Mouse (Mus musculus) cerebellum, adult 11 months (tissue): Measurements from ENCODE around the gene Apbb1.

Experiments
- DNase-seq: peaks from one replicate; pipeline ENCODE4 v3.0.0; 2022

Gene Apbb1

DNA sequence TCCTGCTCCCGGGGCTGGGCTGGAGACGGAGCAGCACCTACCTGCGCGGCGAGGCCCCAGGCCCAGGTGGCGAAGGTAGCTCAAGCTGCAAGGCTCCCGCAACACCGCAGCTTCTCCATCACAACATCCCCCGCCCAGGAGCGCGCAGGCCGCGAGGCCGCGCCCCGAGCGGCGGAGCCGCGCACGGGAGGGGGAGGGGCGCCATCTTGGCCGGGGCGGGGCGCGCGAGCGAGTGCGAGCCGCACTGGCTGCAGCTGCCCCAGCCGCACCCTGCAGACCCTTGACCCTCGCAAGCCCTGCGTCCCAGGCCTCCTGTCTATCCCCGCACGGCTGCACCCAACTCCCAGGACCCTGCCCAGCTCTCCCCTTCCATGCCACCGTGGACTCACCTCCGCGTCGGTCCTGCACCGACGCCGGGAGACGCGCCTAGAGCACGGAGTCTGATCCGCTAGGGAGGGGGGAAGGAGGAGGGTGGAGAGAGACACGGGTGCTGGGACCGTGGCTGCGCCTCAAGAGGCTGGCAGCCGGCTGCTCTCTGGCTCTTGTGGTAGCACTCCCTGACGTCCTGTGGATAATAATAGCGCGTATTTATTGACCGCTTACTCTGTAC, at the start of gene Apbb1:
Apbb1 (minus strand) TSS at position 560 of the 610 bp plus-strand sequence.
- DNase-seq: peak; percentile 85

DNA sequence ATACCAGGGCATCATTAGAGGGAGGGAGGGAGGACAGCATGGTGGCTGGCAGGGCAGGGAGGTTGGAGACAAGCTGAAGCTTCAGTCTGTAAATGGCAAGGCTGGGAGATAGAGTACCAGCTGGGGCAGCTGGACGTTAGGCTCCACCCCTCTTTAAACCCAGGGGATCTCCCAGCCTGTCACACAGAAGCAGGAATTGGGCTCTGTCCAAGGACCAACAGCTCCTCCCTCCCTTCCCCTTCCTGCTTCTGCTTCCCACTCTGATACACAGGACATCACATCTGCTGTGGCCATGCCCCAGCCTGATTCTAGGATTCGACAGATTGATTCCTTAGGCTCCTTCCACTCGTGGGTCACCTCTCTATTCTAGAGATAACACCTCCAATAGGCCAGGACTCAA, 47.2 kb upstream of the Apbb1 start:
- no peak for DNase-seq

DNA sequence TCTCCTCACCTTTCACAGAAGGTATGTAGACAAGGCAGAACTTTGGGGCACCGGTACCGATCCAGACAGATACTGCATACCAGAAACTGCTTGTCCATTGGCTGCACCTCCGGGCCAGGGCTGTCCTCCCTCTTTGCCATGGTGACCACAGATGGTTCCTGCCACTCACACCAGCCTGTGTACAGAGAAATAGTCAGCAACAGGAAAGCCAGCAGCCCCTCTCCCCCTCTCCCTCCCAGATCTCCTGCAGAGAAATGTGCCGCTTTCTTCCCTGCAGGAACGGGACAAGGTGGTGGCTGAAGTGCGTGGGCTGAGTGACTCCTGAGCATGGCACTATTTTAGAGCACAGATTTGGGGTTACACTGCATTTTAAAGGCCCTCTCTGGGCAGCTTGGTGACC, 43.9 kb upstream of the Apbb1 start:
- peak; percentile 69 for DNase-seq

DNA sequence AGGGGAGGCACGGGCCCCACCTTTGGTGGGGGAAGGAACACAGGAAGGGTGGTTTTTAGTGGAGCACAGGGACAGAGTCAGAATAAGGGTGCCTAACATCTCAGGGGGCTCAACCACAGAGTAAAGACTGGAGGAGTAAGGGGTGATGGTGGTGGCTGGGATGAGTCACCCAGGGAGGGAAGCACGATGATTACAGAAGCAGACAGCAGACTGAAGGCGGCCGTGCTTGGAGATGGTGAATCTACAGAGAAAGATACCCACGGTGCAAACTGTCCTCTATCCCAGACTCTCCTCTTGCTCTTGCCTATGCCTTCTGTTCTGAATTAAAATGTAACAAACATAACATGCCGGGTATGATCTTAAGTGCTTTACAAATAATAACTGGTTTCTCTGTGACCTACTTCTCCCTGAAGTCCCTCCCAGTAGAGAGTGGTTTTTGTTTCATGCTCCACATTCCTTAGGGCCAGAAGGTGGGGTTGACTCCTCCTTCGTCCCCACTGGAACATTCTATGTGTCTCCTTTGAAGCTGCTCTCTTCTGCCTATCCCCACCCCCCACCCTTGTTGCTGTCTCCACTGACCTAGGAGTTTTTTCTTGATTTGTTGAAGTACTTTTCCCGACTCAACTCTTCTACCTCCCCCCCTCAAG, 40.3 kb upstream of the Apbb1 start:
- no peak for DNase-seq

DNA sequence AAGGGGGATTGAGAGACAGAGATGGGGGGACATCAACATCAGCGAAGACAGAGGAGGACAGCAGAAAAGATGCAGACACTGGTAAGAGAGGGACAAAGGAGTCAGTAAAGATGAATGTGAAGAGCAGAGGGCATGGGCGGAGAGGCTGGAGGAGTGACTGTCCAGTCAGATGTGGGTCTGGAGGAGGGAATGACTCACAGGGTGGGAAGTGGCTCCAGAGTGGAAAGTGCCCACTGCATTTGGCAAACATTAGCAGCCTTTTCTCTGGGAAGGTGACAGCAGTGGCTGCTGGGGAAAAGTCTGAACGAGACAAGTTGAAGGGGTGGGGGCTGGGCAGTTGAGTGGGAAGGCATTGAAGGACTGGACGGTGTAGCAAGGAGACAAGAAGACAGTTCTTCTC, 39.6 kb upstream of the Apbb1 start:
- DNase-seq: no peak

DNA sequence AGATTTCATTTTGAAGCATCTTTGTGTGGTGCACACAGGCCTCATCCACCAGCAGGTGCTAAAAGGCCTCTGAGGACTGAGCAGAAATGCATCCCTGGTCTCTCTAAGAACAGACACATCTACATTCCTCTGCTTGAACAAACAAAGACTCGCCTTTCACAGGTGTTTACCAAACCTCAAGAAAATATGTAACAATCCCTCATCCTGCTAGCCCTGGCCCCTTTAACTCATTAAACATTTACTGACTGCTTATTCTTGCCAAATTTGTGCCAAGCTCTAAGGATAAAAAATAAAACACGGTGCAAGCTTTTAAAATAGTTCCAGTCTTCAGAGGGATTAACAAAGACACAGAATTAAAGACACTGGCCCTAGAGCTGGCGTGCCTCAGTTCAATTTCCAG, 38.2 kb upstream of the Apbb1 start:
- DNase-seq: no peak

DNA sequence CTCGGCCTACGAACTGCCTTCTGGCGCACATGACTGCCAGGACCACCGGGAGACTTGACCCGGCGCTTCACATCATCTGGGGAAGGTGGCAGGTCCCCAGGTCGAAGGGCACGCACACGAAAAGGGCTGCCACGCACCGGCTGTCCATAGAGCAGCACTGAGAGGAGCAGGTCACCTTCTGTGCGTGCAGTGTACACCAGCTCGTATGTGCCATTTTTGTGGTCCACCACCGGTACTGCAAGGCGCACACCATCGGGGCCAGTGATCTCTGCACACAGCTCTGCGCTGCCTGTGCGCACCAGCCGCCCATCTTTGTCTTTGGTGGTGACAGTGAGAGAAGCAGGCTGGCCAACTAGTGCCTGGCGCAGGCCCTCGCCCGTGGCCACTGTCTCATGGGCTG, 36.4 kb upstream of the Apbb1 start:
- no peak for DNase-seq

DNA sequence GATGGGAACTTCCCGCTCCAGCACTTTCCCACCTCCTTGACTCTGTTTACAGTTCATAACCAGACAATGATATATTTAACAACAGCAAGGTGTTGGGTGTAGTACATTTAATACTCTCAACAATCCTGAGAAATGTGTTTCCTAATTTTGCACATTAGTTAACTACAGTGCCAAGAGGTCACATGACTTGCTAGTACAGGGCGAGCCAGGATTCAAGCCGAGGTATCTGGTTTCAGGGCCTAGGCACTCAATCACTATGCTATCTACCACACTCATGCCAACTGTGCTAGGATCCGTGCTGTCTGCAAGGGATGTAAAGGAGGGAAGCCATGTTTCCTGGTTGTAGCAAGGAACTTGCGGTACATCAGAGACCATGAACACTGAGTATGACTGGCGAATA, 35.1 kb upstream of the Apbb1 start:
- no peak for DNase-seq

DNA sequence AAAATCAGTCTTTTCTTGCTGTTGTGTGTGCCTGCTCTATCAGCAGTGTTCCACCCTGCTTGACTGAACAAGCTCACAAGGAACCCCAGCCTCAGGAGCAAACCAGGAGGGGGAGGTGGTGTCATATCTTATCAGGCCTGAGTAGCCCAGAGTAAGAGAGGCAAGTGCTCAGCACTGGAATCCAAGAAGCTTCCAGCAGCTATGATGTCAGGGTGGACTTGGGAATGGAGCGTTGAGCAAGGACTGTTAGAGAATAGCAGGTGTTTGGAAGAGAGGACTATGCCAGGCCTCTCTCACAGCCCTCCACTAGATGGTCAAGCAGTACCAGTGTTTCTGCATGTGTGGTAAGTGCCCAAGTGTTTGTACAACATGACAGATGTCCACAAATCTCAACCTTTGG, 34.3 kb upstream of the Apbb1 start:
- DNase-seq: no peak

DNA sequence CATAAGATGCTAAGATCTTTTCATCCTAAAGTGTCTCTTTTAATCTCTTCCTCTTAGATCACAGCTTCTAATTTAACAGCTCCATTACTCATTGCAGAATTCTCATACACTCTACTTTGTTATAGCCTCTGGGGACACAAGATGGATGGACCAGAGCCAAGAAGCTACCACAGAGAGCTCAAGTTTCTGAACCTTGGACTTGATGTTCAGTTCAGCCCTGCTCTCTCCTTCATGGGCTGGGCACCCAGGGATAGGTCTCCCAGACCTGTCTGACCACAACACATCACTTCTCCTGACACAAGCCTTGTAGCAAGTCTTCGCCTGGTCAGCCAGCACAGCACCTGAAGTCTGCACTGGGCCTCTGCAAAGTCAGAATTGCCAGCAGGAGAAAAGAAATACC, 32.9 kb upstream of the Apbb1 start:
- no peak for DNase-seq

DNA sequence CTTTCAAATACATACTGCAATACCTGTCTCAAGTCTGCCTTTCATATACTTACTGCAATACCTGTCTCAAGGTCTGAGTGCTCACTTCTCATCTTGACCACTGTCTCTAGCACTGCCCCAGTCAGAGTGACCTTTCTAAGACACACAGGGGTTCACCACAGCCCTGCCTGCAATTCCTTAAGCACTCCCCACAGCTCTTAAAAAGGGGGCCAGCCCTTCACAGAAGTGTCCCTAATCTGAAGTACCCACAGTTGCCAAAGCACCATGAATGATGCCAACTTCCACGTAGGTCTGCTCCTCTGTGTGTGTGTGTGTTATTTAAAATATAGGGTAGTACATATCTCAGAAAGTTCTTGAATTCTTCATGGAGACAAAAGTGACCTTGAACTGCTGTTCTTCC, 30.3 kb upstream of the Apbb1 start:
- no peak for DNase-seq

DNA sequence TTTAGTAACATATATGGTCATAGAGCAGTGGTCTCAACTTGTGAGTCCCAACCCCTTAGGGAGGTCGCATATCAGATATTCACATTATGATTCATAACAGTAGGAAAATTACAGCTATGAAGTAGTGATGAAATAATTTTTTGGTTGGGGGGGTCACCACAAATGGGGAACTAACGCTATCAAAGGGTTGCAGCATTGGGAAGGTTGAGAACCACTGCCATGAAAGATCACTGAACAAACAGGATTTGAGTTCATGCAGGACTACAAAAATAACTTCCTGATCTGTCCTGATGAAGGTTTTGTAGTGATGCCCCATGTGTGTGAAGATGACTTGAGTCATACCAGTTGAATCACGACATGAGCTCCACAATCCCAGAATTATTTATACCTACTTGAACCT, 27.0 kb upstream of the Apbb1 start:
- DNase-seq: no peak

DNA sequence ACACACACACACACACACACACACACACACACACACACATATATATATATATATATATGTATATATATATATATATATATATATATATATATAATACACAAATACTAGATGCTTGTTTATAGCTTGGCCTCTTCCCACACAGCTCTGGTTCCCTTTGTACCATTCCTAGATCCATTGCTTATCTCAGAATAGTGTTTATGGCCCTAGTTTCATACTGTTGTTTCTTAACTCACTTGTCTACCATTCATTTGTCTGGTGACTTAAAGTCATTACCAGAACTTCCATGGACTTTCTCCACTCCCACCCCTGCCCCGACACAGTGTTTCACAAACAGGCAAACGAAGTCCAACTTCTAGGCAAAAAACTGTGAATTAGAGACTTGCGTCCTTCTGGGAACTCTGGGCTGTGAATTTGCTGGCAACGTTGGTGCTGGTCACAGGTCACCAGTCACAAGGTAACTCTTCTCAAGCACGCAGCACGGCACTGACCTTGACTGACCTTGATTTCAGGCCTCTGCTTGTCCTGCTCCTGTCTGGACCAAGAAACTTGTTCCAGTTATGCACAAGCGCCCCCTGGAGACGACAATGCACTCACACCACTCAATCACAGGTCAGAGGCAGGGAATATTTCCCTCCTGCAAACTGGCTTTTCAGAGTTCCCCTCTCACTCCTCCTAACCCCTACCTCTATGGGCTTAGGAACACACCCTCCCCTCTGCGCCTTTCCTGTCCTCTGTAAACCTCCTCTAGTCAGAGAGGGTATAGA, 21.6 kb upstream of the Apbb1 start:
- peak; percentile 70 for DNase-seq

DNA sequence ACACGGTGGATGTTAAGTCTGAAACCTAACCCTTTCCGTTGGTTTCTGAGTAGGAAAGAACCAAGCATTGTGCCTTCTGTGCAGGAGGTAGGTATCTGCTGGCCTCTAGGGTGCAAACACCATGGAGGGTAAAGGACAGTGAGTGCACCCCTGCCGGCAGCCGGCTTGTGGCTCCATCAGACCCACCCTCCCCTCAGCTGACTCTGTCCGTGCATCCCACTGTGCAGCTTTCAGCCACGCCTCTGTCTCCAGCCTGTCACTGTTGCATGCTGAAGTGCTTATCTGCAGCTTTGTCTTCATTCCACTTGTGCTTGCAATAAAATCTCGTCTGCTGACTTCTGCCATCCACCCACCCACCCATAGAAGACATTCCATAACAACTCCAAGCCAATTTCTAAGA, 8.6 kb upstream of the Apbb1 start:
- no peak for DNase-seq

DNA sequence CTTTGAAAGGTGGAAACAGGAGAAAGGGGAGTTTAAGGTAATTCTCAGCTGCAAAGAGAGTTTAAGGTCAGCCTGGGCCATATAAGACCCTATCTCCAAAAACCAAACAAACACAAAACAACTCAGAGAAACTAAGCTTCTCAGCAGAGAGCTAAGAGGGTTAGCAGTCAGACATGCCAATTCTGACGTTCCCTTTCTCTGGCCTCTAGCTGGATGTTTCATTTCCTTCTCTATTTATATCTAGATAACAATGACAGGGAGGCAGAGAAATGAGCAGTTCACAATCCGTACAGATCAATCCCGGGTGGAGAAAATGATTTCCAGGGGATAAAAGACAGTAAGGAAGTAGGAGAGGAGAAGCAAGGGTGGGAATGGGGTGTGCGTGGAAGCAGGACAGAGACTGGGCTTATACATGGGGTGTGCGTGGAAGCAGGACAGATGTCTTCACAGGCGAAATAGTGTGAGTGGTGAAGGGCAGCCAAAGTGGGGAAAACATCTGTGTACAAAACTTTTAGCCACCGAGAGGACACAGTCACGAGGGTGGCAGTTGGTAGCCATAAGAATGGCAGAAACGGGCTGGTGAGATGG, 7.0 kb upstream of the Apbb1 start:
- no peak for DNase-seq

DNA sequence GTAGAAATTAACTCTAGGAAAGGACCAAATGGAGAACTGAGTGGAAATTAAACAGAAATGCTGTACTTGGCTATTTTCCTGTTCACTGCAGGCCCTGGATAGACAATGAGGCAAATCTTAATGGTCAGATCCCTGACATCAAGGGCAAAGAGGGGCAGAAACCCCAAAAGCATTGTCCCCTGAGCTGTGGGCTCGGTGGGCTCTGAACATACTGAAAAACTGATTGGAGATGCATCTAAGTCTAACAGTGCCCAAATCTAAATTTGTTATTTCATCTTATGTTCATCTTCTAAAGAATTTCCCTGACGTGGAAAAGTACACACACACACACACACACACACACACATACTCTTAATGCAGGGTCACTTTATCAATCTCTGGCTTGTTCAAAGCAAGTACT, 506 bp upstream of the Apbb1 start:
- DNase-seq: no peak

DNA sequence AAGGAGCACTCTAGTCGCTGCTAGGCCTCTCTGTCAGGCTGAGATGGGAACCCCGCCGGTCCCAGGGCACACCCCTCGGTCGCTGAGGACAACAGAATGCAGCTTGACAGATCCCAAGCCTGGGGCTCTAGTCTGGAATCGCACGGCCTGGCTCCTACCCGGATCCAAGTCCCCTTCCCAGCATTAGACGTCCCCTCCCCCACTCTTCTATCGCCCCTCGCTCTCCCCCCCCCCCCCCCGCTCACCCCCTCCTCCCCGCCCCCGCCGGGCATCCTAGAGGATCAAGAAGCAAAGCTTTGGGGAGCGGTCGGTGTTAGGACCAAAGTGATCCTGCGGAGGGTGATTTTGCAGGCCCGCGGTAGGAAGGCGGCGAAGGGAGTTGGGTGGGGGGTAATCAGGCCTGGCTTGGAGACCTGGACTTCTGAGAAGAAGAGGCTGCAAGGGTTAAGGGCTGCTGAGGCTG, 795 bp downstream of the Apbb1 start:
- DNase-seq: peak; percentile 54

DNA sequence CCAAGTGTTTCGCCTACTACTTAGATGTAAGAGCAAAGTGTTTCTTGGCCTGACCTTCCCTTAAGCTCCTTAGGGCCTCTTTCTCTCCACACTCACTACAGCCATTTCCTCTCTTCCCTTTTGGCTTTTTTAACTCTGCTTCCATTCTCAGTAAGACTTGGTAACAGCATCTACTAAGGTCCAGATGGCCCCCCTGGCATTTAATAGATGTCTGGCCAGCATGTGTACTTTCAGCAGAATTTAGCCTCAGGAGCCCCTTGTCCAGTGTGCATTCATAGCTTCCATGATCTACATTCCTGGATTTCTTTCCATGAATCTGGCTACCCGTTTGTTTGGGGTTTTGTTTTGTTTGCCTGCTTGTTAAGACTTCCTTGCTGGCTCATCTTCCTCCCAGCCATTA, 3.0 kb downstream of the Apbb1 start:
- no peak for DNase-seq

DNA sequence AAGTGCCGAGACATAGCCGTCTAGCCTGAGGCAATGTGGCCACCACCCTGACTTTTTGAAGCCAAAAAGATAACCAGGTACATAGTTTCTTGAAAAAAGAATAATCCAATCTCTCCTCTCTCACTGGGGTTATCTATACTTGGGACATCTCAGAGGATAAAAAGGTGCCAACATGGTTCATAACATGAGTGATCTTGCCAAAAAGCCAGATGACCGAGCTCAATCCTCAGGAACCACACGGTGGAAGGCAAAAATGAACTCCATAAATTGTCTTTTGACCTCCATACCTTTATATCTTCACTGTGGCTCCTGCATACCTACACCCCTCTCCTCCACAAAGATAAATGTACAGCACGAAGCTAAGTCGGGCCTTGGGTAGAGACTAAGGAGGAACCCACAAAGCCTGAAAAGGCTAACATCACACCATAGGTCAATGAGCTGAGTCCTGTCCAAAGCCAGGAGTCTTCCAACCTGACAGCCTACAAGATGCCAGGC, 4.0 kb downstream of the Apbb1 start:
- no peak for DNase-seq

DNA sequence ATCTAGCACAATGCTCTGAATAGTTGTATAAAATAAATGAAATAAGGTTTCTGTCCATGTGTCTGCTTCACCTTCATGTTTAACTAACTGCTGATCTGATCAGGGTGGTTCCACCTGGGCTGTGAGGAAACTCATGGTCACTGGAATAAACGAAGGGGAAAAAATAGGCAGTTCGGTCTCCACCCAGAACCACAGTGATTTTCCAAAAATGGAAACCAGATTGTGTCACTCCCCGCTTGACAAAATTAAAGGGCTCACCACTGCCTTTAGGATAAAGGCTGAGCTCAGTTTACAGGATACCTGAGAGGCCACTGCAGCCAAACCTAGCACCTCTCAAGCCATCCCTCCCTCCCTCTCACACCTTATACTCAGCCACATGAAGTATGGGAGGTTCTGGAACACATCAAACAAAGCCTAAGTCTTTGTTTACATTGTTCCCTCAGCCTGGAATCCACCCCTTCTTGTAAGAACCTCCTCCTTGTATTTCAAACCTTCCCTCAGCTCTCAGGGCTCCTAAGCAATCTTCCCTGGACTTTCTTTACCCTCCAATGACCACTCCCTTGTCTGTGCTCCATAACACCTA, 5.2 kb downstream of the Apbb1 start:
- DNase-seq: no peak

DNA sequence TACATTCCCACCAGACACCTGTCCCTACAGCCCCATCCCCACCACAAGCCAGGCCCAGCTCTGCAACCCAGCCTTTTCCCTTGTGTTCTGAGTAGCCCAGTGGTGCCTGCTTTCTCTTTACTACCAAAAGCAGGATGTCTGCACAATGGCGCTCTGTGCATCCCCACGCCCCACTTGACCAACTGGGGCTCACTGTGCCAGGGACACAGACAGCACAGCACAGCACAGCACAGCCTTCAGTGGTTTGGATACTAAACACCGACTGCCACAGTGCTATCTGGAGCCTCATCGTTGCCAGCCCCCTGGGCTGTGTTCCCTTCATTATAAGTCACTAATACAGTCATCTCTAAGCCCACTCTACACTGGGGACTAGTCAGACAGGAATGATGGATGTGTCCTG, 6.9 kb downstream of the Apbb1 start:
- DNase-seq: no peak

DNA sequence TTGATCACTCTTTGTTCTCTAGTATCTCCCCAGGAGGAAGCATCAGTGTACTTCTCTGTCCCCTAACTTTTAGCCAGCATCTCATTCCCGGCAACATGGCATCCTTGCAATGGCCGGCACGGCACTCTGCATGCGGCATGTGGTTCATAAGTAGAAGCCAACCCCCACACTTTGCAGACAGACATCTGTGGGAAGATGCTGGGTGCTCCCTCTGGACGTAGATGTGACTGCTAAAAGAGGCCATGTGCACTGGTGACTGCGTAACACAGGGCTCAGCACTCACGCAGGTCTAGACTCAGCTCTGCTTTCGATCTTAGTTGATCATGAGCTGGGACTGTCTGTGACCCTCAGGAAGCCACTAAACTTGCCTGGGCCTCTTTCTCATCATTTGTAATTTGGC, 8.5 kb downstream of the Apbb1 start:
- DNase-seq: no peak

DNA sequence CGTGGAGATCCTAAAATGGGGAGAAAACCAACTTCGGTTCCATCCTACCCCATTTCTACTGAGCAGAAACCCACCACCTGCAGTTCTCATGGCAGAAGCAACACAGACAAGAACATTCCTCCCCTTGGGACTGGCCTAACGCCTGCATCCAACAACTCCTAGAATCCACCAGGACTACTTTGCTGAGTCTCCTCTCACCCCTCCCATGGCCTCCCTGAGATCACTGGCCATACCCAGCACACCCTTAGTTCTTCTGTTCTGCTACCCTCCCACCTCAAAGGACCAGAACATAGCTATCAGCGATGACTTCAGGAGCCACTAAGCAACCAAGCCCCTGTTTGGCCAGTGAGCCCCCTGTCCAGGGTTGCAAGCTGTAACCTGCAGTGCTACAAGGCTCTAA, 10.7 kb downstream of the Apbb1 start:
- no peak for DNase-seq
